Mouse (Mus musculus): ENCODE measurements around the gene Psme2. TPM values are rescaled to one million over a fixed set of nuclear protein-coding genes. Genes with fewer than 3 reads are reported as not detected.

Psme2 gene
- polyA plus RNA-seq (2021; fragmentation: Nextera tagmentation), result 98.6 and 102 TPM in 2 replicates
- long read RNA-seq, experiment 1, transcript Psme2-208 (11 exons, 962 nt), result major isoform, 25 of 44 reads
- long read RNA-seq, experiment 1, transcript Psme2-201 (11 exons, 795 nt), result minor isoform, 12 of 44 reads
- long read RNA-seq, experiment 1, partial matches to known transcripts, result 3 of 44 reads
- long read RNA-seq, experiment 1, other reads (novel, unspliced or antisense), result 3 of 44 reads
- long read RNA-seq, experiment 2, transcript Psme2-208 (11 exons, 962 nt), result major isoform, 57 of 73 reads
- long read RNA-seq, experiment 2, transcript Psme2-201 (11 exons, 795 nt), result minor isoform, 8 of 73 reads
- long read RNA-seq, experiment 2, partial matches to known transcripts, result 3 of 73 reads
- long read RNA-seq, experiment 2, other reads (novel, unspliced or antisense), result 3 of 73 reads

DNA sequence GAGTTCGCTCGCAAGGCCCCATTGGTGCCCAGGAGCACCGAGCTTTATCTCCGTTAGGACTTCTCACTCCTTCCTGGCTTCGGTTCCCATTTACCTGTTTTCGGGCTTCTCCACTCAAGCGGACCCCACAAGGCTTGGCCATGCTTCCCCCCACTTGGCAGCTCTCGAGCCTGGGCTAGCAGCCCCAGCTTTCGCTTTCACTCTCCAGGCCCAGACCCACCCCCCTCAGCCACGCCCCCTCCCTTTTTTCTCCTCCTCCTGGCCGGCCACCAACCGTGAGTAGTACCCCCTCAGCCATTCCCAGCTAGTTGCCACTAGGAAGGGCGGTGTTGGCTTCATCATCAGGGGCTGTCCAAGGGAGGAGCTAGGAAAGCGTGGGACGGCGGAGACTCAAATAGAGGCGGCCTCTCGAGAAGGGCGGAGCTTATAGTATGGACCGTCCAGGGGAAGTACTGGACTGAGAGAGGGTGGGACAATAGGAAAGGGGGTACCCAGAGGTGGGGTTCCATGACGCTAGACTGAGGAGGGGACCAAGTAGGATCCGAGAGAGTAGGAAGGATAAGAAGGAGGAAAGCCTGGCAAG, at the start of gene Psme2:
Gene Psme2, minus strand, starts transcription at position 366 of the 583 bp plus-strand sequence.

DNA sequence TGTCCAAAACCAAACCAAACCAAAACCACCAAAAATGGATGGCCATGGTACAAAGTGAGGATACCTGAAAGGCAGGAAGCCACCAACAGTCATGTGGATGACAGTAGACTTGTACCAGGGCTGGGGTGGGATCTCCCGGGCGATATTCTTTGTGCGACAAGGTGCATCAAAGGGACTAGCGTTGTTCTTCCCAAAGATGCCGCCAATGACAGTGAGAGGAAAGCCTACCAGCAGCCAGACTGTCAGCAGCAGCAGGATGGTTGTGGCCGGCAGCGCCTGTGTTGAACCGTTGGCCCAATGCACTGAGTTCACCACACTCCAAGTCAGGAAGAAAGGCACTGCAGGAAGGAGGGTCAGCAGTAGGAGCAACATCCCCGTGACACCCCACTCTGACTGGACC, 46.9 kb upstream of the Psme2 start, which contains the start of gene Gm49378:
Gene Gm49378, minus strand, starts transcription at position 101 of the 400 bp plus-strand sequence.

DNA sequence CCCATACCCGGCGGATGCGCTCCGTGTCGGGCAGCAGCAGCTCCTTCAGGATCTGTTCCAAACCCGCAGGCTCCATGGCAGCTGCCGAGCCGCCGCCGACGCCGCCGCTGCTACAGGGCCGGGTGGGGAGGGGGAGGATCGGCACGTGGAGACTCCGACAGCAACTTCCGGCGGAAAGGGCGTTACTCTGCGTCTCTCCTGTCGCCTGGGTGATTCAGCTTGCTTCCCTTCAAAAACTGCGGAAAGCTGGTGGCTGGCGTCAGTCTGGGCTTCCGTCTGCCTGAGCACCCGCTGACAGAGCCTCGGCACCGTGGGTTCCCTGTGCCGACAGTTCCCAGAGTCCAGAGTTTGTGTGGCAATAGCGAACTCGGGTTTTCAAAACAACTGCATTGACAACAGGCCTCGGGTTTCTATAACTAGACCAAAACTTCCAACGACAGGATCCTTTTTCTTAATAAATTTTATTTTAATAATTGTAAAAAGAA, 44.7 kb upstream of the Psme2 start, which contains the start of gene Ipo4:
Gene Ipo4, minus strand, starts transcription at position 435 of the 485 bp plus-strand sequence.

GRCm38 (mm10) chr14:55617822-55618221, 26.9 kb upstream of the Psme2 start, which contains the start of gene Rec8:
TSS of gene Rec8 (plus strand) at chr14:55618037.

DNA sequence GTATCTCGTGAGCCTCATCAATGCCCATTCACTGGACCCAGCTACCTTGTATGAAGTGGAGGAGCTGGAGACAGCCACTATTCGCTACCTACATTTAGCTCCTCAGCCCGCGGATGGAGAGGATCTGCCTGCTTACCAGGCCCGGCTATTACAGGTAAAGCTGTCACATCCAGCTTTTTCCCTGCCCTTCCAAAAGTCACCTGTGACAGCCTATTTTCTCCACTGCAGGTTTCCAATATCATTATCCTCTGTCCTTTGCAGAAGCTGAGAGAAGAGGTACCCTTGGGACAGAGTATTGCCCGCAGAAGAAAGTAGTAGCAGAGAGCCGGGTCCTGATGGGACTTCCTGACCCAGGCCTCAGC, 12.3 kb upstream of the Psme2 start, which contains the start of gene Irf9:
Gene Irf9, plus strand, starts transcription at position 301 of the 362 bp plus-strand sequence.

DNA sequence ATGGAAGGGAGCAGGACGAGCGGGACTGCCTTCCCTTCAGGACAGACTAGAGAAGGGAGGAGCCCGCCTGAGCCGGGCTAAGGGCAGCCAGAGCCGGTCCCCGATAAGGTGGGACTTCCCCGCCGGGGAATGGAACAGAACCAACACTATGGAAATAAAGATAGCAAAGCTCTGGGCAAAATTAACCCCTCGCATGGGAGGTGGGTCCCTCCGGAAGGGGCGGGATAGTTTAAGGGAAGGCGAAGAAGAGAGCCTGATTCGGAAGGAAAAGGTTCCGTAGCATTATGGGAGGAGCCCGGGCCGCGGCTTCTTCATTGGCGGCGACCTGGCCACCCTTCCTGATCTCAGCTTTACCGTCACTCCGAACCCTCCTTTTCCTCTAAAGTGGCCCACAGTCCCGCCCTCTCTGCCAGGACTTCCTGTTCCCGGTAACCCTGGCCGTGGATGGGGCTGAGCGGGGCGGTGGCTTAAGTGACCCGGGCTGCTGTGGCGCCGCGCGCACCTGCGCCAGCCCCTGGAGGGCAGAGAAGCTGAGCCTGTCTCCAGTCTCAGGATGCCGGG, 498 bp upstream of the Psme2 start, which contains the start of gene Rnf31:
Gene Rnf31, plus strand, starts transcription at position 378 of the 561 bp plus-strand sequence.

GRCm38 (mm10) chr14:55584702-55585565, 6.0 kb downstream of the Psme2 start, which contains the start of gene Emc9:
TSS of gene Emc9 (minus strand) at chr14:55585302.

DNA sequence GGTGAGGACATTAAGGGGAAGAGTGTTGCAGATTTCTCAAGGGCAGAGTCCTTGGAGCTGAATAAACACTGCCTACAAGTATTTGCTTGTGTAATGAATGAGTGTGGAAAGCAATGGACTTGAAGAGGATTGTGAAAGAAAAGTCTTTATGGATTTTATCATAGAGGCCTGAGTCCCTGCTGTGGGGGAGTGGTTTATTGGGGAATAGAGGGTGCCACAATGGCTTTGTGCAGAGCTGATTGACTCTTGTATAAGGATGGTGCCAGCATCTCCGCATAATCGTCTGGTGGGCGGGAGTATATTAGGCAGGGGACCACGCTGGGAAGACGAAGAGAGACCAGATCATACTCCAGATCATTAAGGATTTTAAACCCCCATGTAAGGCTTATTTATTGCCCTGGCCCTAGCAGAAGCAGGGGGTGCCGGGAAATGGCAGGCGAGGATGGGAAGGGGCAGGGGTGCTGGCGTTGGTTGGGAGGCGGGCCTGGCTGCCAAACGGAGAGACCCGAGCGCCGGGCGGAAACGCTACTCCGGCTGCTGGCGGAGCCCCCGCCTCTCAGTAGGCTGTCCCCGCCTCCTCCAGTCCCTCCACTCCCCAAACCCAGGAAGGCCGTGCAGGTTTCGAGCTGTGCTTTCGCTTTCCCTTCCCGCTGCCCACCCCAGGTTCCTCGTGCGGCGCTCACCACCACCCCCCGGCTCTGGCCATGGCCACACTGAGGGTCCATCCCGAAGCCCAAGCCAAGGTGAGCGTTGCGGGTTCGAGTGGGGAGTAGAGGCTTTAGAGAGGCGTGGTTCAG, 12.8 kb downstream of the Psme2 start, which contains the start of gene Psme1:
Gene Psme1, plus strand, starts transcription at position 253 of the 797 bp plus-strand sequence.

DNA sequence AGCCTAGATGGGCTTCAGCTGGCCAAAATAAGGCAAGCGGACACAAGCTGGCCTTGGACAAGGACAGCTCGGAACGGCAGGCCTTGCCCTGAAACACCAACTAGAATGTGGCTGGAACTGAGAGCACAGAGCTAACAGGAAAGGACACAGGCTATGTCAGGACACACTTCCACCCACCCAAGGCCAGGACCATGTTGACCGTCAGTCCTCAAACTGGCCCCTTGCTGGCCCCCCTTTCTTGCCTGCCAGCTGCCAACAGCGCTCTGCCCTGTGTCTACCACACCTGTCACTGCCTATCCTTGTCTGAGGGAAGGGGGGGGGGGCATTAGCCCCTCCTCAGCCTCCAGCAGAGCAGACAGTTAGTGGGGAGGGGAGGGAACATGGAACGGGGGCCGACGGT, 15.6 kb downstream of the Psme2 start, which contains the start of gene Fitm1:
Gene Fitm1, plus strand, starts transcription at position 316 of the 400 bp plus-strand sequence.

DNA sequence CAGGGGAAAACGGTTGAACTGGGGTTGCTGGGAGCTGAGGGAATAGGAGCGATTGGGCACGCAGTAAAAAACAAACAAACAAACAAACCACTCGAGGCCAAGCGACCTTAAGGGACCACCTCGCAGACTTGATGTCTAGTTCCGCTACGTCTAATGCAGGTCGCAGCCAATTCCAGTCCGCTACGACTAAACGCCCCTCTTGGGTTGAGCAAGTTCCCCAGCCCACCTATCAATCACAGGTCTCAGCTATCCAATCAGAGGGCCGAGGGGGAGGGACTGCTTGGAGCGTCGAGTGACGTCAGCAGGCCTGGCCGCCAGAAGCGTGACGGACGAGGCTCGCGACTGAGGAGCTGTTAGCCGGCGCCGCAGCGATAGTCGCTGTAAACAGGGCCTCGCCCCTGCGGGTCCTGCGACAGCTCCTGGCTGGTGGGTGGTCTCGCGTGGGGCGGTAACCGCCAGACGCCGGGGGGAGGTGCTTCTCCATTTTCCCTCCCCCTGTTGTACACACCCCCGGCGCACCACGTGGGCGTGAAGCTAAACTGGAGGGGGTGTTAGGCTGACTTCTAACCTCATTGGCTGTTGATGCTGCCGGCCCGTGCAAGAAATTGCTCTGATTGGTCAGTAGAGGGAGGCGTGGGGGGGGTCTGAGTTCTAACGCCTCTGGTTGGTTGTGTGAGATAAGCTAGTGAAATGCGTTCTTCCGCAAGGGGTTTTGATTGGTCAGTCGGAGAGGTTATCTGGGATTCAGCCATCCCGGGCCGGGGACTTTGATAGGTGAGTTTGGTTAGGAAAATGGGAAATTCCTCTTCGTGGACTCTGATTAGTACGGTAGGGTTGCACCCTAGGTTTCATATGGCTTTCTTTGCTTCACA, 30.5 kb downstream of the Psme2 start, which contains the start of gene A730061H03Rik:
Gene A730061H03Rik, minus strand, starts transcription at position 205 of the 872 bp plus-strand sequence.

DNA sequence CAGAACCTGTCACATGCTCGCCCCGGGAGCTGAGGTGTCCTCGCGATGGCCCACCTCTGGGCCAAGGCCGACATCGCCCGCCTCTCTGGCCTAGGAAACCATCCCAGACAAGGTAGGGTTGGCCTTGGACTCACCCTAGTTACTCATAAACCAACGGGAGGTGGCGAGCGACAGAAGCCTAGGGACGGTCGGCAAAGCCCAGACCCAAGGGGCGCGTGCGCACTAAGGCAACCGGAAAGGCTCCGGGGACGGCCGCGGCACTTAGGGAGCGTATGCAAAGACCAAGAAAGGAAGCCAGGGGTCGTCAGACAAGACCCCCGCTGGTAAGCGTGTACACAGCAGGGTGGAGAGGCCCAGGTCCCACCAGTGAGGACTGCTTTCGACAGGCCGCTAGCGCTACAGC, 31.1 kb downstream of the Psme2 start, which contains the start of gene Dcaf11:
Gene Dcaf11, plus strand, starts transcription at position 208 of the 403 bp plus-strand sequence.

GRCm38 (mm10) chr14:55540067-55540786, 50.7 kb downstream of the Psme2 start, which contains the start of gene Pck2:
TSS of gene Pck2 (plus strand) at chr14:55540266.

Other genes with a start within 250 kb of the Psme2 start
- gene Dhrs4, start 112.4 kb downstream of the Psme2 start, polyA plus RNA-seq (2021; fragmentation: Nextera tagmentation), result 15.8 and 18.1 TPM in 2 replicates
- gene Carmil3, start 100.5 kb downstream of the Psme2 start, polyA plus RNA-seq (2021; fragmentation: Nextera tagmentation), result 1.8 and 2.5 TPM in 2 replicates
- 154 and 195 TPM in 2 replicates for gene Cpne6, start 80.7 kb downstream of the Psme2 start, polyA plus RNA-seq (2021; fragmentation: Nextera tagmentation)
- 0.05 TPM in 1 of 2 replicates, not detected in the other for gene Nrl, start 66.1 kb downstream of the Psme2 start, polyA plus RNA-seq (2021; fragmentation: Nextera tagmentation)
- 19.1 and 25.6 TPM in 2 replicates for gene Pck2, start 50.8 kb downstream of the Psme2 start, polyA plus RNA-seq (2021; fragmentation: Nextera tagmentation)
- 53.7 and 76.2 TPM in 2 replicates for gene Dcaf11, start 31.1 kb downstream of the Psme2 start, polyA plus RNA-seq (2021; fragmentation: Nextera tagmentation)
- 0.48 TPM in 1 of 2 replicates, not detected in the other for gene A730061H03Rik, start 30.7 kb downstream of the Psme2 start, polyA plus RNA-seq (2021; fragmentation: Nextera tagmentation)
- gene Fitm1, start 15.5 kb downstream of the Psme2 start, polyA plus RNA-seq (2021; fragmentation: Nextera tagmentation), result not detected in 2 replicates
- gene Psme1, start 13.0 kb downstream of the Psme2 start, polyA plus RNA-seq (2021; fragmentation: Nextera tagmentation), result 49.1 and 53.6 TPM in 2 replicates
- 112 and 145 TPM in 2 replicates for gene Emc9, start 5.8 kb downstream of the Psme2 start, polyA plus RNA-seq (2021; fragmentation: Nextera tagmentation)
- 7.8 and 9.4 TPM in 2 replicates for gene Rnf31, start 595 bp upstream of the Psme2 start, polyA plus RNA-seq (2021; fragmentation: Nextera tagmentation)
- 4.2 and 4.3 TPM in 2 replicates for gene Irf9, start 12.5 kb upstream of the Psme2 start, polyA plus RNA-seq (2021; fragmentation: Nextera tagmentation)
- 0.65 and 1.0 TPM in 2 replicates for gene Rec8, start 26.9 kb upstream of the Psme2 start, polyA plus RNA-seq (2021; fragmentation: Nextera tagmentation)
- gene Ipo4, start 44.8 kb upstream of the Psme2 start, polyA plus RNA-seq (2021; fragmentation: Nextera tagmentation), result 40.6 and 51.1 TPM in 2 replicates
- 0.55 TPM in 1 of 2 replicates, not detected in the other for gene Gm49378, start 46.8 kb upstream of the Psme2 start, polyA plus RNA-seq (2021; fragmentation: Nextera tagmentation)
- 24.9 and 28.7 TPM in 2 replicates for gene Tm9sf1, start 52.7 kb upstream of the Psme2 start, polyA plus RNA-seq (2021; fragmentation: Nextera tagmentation)
- gene Tssk4, start 59.1 kb upstream of the Psme2 start, polyA plus RNA-seq (2021; fragmentation: Nextera tagmentation), result 0.11 and 0.22 TPM in 2 replicates
- 55.6 and 68.7 TPM in 2 replicates for gene Mdp1, start 69.4 kb upstream of the Psme2 start, polyA plus RNA-seq (2021; fragmentation: Nextera tagmentation)
- gene Gmpr2, start 80.8 kb upstream of the Psme2 start, polyA plus RNA-seq (2021; fragmentation: Nextera tagmentation), result 21.2 and 26.0 TPM in 2 replicates
- 603 and 676 TPM in 2 replicates for gene Nedd8, start 81.0 kb upstream of the Psme2 start, polyA plus RNA-seq (2021; fragmentation: Nextera tagmentation)
- gene Tinf2, start 90.7 kb upstream of the Psme2 start, polyA plus RNA-seq (2021; fragmentation: Nextera tagmentation), result 12.0 and 12.5 TPM in 2 replicates
- not detected in 2 replicates for gene Tgm1, start 122.8 kb upstream of the Psme2 start, polyA plus RNA-seq (2021; fragmentation: Nextera tagmentation)
- gene Rabggta, start 131.2 kb upstream of the Psme2 start, polyA plus RNA-seq (2021; fragmentation: Nextera tagmentation), result 37.3 and 41.7 TPM in 2 replicates
- gene Dhrs1, start 154.6 kb upstream of the Psme2 start, polyA plus RNA-seq (2021; fragmentation: Nextera tagmentation), result 121 and 123 TPM in 2 replicates
- 7.6 and 7.7 TPM in 2 replicates for gene Nop9, start 154.6 kb upstream of the Psme2 start, polyA plus RNA-seq (2021; fragmentation: Nextera tagmentation)
- gene Cideb, start 167.3 kb upstream of the Psme2 start, polyA plus RNA-seq (2021; fragmentation: Nextera tagmentation), result 4.6 and 5.6 TPM in 2 replicates
- 0.40 and 0.45 TPM in 2 replicates for gene Ltb4r2, start 170.3 kb upstream of the Psme2 start, polyA plus RNA-seq (2021; fragmentation: Nextera tagmentation)
- not detected in 2 replicates for gene Ltb4r1, start 174.8 kb upstream of the Psme2 start, polyA plus RNA-seq (2021; fragmentation: Nextera tagmentation)
- gene Adcy4, start 193.0 kb upstream of the Psme2 start, polyA plus RNA-seq (2021; fragmentation: Nextera tagmentation), result 1.2 and 2.1 TPM in 2 replicates
- gene Ripk3, start 197.8 kb upstream of the Psme2 start, polyA plus RNA-seq (2021; fragmentation: Nextera tagmentation), result 0.34 TPM in 1 of 2 replicates, not detected in the other
- gene Nfatc4, start 232.0 kb upstream of the Psme2 start, polyA plus RNA-seq (2021; fragmentation: Nextera tagmentation), result 0.15 and 0.23 TPM in 2 replicates